Mouse (Mus musculus): ENCODE measurements around the gene Aire.
"Not testable (repeated sequence)": the region's sequence is repeated elsewhere in the genome, so short reads cannot be mapped to it uniquely, and the experiment has no call there.

The Aire gene

DNA sequence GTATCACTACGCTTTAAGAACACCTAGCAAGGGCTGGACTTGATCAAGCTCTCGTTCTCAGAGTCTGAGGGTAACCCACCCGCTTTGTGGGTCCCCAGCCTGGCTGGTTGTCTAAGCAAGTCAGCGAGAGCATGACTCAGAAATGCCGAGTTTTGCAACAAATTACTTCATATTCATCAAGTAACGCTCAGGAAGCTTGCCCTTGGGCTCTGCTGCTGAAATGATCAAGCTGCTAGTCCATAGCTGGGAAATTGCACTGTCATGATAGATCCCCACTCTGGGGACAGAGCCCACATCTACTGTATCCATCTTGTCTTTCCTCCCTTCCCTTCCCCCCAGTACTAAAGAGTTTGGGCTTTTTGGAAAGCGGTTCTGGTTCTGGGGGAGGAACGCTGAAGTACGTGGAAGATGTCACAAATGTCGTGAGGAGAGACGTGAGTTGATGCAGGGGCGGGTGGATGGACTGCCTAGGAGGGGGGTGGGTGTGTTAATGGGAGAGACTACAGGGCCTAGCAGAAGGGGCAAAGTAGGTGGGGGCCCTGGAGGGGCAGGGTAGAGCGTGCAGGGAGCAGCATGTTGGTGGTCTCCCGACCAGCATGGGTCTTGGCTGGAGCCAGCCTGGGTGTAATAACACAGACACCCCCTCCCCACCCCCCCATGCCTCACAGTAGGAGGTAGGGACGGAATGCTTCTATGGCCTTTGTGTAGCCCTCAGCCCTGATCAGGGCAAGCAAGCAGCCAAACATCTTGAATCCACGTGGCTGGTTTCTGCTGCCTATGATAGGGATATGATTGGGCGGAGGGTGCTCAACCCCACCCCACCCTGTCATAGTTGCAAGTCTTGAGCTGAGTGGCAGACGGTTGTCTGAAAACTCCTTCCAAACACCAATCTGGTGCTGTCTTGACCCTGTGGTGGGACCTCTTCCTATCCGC lies 11.5 kb upstream of the Aire start:
- ATAC-seq (ENCODE audit: insufficient number of reproducible peaks, low FRiP score, low TSS enrichment), result no peak

DNA sequence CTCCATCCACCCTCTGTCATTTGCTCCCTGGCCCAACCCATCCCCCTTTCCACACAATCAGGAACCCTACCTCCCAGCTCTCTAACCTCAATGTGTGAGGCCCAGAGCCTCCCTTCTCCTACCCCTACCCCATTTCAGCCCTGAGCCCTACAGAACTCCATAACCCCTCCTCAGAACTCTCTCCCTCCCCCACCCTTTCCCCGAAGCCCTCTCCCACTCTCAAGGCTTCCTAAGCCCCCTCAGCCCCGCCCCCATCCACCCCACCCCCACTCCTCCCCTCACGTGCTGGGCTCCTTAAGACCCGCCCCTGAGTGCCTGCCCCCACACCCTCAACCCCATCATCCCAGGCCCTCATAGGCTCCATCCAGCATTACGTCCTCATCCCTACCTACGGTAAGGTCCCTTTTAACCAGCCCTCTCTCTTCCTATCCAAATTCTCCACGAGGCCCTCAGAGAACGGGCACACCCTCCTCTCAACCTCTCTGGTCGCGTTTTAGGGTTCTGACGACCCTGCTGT lies 6.2 kb upstream of the Aire start:
- no peak for ATAC-seq (ENCODE audit: insufficient number of reproducible peaks, low FRiP score, low TSS enrichment)

DNA sequence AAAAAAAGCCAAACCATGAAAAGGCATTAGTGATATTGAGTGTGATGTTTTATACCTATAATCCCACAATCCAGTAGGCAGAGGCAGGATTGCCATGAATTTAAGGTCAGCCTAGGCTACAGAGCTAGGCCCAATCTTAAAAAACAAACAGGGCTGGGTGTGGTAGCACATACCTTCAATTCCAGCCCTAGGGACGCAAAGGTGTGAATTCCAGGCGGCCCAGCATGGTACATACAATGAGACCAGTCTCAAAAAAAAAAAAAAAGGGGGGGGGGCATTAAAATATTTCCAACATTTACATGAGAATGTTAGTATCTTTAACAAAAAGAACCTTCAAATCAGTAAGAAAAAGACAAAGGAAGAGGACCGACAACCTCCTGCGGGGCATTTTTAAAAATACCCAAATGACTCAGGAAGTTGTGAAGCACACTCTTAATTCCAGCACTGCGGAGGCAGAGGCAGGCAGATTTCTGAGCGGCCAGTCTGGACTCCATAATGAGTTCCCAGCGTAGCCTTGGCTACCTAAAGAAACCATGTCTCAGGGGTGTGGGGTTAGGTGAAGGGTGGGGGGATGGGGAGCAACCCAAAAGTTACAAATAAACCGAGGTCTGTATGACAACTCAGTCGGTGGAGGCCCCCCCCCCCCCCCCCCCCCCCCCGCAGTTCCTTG lies 4.8 kb upstream of the Aire start:
- ATAC-seq (ENCODE audit: insufficient number of reproducible peaks, low FRiP score, low TSS enrichment), result no peak

DNA sequence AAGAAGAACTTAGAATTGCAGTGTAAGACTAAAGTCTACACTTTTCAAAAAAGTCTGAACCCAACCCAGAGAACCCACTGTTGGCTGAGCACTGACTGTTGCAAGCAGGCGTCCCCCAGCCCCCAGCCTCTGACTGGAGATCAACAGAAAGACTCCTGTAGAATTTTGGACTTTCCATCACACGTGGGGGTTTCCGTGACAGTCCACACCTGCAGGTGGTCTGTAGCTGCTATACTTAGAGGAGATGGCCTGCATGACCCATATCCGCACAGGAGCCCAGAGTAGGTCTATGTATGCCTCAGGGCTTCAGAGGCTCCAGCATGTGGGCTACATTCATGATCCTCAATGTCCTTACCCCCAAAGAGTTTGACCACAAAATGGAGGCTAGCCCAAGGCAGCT lies 3.0 kb upstream of the Aire start:
- no peak for ATAC-seq (ENCODE audit: insufficient number of reproducible peaks, low FRiP score, low TSS enrichment)

DNA sequence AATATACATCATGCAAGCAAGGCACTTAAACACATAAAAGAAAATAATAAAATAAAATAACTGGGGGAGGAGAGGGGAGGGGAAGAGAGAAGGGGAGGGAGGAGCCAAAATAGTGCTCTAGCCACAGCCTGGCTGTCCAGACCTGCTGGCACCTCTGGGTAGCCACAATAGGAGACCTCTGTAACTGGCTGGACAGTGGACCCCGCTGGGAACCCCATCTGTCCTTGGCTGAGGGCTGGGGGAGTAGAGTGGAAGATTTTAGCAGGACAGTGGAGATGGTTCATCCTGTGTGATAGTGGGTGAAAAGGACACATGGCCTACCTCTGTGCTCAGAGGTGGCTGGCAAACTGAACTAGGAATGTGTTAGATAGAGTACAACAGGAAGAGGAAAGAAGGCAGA lies 1.1 kb upstream of the Aire start:
- no peak for ATAC-seq (ENCODE audit: insufficient number of reproducible peaks, low FRiP score, low TSS enrichment)

DNA sequence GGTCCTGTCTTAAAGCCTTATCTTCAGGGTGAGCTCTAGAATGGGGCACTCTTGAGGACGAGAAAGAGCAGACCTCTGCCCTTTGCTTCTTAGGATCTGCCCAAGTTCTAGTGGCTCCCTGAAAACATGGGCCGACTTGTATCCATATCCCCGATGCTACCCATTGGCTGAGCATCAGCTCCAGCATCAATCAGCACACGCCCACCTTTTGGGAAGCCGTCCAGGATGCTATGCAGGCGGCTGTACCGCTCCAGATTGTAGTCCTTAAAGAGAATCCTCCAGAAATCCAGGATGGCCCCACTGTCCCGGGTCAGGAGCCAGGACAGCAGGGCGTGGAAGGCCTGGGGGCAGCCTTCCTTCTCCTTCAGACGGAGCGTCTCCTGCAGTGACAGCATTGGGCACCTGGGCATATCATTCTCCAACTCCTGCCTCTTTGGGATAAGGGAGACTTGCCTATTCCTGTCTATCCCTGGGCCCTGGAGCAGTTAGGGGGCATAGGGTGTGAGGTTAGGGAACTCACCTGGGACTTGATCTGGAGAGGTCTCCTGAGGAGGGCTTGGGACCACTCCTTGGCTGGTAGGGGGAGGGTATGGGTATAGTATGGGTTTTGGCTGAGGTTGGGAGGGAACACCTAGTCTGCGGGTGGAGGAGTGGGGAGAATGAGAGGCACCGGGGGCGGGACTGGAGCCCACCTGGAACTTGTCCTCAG lies 559 bp downstream of the Aire start:
- no peak for ATAC-seq (ENCODE audit: insufficient number of reproducible peaks, low FRiP score, low TSS enrichment)

DNA sequence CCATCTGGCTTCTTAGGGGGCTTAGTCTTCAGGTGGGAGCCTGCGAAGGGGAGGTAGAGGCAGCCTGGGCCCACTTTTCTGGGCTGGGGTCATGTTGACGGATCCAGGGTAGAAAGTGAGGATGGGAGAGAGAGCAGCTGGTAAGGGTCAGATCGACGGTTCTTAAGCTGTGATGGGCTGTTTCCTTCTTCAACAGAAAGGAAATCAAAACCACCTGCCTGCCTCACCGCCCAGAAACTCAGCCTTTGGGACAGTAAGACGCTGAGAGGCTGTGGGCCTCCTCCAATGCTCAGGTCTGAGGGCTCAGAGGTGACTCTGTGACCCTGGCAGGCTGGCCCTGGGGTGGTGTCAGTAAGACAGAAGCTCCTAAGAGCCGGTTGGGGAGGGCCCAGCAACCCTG lies 1.3 kb downstream of the Aire start:
- no peak for ATAC-seq (ENCODE audit: insufficient number of reproducible peaks, low FRiP score, low TSS enrichment)

DNA sequence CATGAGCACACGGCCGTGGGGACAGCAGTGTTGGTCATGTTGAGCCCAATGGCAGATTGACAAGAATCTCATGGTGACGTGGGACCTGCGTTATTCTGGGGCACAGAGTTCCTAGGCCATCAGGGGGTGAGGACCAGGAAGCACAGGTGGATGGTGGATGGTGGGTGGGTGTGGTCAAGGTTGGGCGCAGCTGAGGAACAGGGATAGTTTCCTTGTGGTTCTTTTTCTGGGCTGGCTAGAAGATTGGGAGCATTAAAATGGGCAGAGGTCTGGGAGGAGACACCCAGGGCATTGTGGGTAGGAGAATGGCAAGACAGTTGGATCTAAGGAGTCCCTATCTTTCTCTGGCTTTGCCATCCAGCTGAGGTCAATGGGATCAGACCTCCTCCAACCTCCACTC lies 1.8 kb downstream of the Aire start, which contains the start of gene Dnmt3l:
Dnmt3l (plus strand) TSS at position 301 of the 400 bp plus-strand sequence.
- no peak for ATAC-seq (ENCODE audit: insufficient number of reproducible peaks, low FRiP score, low TSS enrichment)

DNA sequence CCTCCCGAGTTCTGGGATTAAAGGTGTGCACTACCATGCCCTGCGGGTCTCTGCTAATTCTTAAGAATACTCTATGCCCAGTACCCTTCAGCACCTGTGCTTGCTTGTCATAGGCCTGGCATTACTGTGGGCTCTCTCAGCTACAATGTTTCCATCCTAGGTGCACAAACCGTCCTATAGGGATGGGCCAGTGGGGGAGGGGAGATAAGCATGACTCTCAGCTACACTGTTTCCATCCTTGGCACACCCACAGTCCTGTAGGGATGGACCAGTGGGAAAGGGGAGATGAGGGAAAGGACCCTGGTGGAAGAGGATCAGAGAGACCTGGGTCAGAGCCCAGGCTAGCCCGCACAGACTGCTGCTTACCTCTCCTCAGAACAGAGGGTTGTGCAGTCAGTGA lies 6.3 kb downstream of the Aire start:
- ATAC-seq (ENCODE audit: insufficient number of reproducible peaks, low FRiP score, low TSS enrichment), result no peak

DNA sequence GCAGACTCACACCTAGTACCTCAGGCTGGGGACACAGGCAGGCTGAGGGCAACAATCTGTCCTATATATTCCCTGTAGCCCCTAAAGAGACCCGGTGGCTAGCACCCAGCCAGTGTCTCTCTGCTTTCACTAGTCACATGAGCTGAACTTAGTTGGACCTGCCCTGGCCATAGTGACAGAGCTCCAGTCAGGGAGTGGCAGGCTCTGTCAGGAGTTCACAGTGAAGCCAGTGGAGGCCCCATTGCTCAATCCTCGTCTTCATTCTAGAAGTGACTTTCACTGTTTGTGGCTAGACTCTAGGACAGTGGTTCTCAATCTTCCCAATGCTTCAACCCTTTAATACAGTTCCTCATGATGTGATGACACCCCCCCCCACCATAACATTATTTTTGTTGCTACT lies 11.4 kb downstream of the Aire start:
- no peak for ATAC-seq (ENCODE audit: insufficient number of reproducible peaks, low FRiP score, low TSS enrichment)

DNA sequence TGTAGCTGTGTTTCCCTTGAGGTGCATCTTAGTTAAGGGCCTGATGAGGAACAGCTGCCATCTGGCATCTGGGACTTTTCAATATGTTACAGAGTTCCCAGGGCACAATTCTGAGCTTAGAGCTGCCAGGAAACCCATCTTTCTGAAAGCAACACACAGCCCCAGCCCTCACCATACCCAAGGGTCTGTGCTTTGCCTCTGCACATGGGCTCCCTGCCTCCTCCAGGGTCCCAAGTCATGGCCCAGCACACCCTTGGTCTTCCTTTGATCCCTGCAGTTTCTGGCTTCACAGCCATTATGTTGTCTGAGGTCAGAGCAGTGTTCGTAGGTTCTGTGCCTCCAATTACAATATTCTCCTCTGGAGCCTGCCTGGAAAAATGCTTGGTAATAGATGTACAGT lies 14.3 kb downstream of the Aire start:
- no peak for ATAC-seq (ENCODE audit: insufficient number of reproducible peaks, low FRiP score, low TSS enrichment)

DNA sequence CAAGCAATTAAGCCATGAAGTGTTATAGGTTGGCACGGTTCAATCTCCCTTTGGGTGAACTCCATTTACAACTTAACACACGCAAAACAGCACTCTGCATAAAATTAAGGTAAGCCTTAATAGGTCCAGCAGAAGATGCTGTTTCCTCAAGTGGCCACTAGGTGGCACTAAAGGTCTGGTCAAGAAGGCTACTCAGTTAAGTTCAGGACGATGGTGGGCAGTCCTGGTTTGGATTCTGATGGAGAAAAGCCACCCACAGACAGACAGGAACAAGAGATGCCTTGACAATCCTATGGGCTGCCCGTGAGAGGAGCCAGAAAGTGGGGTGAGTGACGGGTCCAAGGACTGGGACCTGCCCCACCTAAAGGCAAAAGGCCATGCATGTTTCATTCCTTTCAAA lies 15.3 kb downstream of the Aire start:
- ATAC-seq (ENCODE audit: insufficient number of reproducible peaks, low FRiP score, low TSS enrichment), result peak; percentile 66

DNA sequence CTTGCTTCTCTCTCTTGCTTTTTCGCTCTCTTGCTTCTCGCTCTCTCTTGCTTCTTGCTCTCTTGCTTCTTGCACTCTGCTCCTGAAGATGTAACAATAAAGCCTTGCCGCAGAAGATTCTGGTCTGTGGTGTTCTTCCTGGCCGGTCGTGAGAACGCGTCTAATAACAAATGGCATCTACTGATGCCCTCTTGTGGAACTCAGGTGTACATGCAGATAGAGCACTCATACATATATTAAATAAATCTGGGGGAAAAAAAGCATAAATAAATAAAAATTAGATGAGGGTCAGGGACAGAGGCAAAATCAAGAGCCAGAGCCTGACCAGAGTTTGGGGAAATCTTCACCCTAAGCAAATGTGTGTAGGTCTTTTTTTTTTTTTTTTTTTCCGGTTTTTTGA lies 18.0 kb downstream of the Aire start:
- not testable (repeated sequence) for ATAC-seq (ENCODE audit: insufficient number of reproducible peaks, low FRiP score, low TSS enrichment)

DNA sequence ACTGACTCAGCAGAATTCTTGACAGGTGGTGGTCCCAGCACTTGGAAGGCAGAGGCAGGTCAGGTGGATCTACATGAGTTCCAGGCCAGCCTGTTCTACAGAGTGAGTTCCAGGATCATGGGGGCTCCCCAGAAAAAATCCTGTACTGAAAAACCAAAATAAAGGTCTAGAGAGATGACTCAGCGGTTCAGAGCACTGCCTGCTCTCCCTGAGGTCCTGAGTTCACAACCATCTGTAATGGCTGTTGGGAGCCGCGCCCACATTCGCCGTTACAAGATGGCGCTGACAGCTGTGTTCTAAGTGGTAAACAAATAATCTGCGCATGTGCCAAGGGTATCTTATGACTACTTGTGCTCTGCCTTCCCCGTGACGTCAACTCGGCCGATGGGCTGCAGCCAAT lies 23.4 kb downstream of the Aire start:
- not testable (repeated sequence) for ATAC-seq (ENCODE audit: insufficient number of reproducible peaks, low FRiP score, low TSS enrichment)

DNA sequence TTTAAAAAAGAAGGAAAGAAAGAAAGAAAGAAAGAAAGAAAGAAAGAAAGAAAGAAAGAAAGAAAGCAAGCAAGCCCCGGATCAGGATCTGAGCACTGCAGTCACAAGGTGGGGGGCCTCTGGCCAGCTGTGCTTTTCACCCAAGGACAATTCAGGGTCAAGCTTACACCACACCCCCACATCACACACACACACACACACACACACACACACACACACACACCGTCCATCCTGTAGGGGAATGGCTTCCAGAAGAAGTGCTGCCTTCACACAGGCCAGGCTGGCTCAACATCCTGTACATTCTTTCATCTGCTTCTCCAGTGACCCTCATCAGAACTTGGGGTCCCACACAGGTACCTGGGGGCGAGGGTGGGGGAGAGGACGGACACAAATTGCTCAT lies 24.1 kb downstream of the Aire start:
- no peak for ATAC-seq (ENCODE audit: insufficient number of reproducible peaks, low FRiP score, low TSS enrichment)

DNA sequence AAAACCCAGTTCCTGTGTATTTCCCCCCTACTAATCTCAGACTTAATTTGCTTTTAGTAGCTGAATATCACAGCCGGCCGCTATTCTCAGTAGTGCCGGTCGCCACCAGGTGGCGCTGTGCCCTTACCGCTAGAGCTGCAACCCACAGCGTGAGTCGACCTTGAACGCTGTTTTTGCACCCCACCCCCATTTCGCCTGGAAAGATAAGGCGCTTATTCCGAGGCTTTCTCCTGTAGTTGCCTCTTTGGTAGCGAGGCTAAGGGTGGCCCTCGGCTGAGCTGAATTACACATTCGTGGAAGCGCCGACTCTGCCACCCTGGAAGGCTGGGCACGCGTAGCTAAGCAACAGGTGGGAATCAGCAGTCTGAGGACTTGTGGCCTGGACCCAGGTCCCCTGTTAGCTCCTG lies 24.6 kb downstream of the Aire start:
- peak; percentile 61; the same call in 1 of the 2 replicates for ATAC-seq (ENCODE audit: insufficient number of reproducible peaks, low FRiP score, low TSS enrichment)

DNA sequence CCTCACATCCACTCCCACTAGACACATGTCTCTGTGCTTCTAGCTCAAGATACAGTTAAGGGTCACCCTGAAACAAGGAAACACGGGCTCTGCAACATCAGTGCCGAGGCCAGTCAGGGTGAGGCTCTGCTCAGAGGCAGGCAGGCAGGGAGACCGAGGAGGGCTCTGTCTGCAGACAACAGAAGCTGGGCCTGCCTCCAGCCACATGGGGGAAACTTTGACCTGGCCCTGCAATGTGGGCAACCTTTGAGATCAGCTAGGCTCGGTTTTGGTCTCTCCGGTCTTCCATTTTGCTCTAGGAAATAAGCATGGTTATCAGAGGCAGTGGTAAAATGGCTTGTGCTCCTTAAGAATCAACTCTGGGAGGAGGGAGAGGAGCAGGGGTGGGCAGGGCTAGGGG lies 27.0 kb downstream of the Aire start:
- no peak for ATAC-seq (ENCODE audit: insufficient number of reproducible peaks, low FRiP score, low TSS enrichment)

DNA sequence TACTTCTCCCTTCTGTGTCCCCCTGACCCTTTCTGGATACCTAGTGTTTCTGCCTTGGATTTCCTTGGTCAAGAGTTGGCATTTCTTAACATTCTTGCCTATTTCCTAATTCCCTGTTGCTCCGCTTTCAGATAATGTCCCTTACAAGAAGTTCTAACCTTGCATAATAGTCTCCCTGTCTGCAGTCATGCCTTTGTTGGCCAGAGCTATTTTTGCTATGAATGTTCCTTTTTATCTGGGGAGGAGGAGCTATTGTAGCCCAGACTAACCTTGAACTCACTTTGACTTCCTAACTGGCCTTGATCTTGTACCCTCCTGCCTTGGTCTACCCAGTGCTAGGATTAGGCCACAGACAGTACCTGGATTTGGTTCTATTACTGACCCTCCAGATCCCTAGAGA lies 27.9 kb downstream of the Aire start:
- ATAC-seq (ENCODE audit: insufficient number of reproducible peaks, low FRiP score, low TSS enrichment), result no peak

DNA sequence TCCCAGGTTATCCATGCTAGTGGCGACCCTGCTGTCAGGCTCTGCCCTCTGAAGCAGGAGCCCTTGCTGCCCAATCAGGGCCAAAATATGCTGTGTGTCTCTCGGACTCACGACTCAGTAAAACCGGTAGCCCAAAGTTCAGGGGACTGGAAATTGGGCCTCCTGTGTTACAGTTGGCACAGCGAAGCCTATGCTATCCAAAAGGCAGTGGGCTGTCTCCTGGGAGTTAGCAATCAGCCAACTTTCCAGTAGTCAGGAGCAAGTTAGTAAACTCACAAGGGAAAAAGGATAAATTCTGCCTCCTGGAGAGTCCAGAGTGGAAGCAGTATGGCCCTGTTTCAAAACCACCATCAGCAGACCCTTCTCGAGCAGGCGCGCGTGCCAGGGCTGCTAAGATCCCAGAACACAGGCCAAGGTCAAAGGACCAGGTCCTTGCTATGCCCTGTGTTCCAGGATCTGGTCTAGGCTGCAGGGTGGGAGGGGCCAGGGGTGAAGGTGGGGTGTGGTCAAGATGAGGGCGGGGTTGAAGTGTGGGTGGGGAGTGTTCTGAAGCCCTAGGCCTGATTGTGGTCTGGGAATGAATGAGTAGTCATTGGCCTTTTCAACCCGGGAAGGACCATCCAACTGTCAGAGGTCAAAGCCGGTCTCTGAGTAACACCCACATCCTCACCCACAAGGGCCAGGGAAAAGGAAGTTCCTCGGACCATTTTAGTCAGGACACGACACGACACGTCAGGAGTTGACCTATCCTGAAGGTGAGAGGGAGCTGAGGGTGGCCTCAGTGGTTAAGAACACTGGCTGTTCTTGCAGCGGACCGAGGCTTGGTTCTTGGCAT lies 30.5 kb downstream of the Aire start:
- ATAC-seq (ENCODE audit: insufficient number of reproducible peaks, low FRiP score, low TSS enrichment), result no peak

DNA sequence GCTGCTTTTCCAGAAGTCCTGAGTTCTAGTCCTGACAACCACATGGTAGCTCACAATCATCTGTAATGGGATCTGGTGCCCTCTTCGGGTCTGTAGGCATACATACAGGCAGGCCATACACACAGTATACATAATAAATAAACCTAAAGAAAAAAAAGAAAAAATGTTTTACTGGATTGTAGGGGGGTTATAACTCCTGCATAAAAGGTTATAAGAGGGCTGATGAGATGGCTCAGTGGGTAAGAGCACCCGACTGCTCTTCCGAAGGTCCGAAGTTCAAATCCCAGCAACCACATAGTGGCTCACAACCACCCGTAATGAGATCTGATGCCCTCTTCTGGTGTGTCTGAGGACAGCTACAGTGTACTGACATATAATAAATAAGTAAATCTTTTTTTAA lies 32.3 kb downstream of the Aire start:
- ATAC-seq (ENCODE audit: insufficient number of reproducible peaks, low FRiP score, low TSS enrichment), result not testable (repeated sequence)
